Mouse (Mus musculus): ENCODE measurements at regions not wholly inside any gene's neighbourhood (a gene's known extent, or its start where the extent isn't known, plus 50 kb on each side); places are given as distances from the start of the nearest gene placed in this dataset.

DNA sequence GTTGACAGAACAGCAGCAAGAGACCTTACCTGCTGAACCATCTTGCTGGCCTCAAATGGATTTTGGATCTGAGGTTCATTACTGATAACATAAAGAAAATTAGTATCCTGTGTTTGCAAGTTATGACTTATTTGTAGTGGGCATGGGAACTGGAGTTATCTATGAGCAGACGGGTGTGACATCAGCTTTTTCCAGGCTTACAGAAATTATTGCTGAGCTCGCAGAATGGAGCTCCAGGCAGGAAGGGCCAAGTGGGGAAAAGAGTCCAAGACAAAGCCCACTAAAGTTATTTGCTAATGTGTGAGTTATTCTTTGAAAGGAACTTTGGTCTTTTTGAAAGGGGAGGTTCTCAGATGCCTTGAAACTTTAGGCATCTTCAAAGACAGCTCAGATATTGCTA, 126.4 kb upstream of the Fbxo11 start:
- WGBS = 91% methylated on average over 2 of the region's 2 CpGs

DNA sequence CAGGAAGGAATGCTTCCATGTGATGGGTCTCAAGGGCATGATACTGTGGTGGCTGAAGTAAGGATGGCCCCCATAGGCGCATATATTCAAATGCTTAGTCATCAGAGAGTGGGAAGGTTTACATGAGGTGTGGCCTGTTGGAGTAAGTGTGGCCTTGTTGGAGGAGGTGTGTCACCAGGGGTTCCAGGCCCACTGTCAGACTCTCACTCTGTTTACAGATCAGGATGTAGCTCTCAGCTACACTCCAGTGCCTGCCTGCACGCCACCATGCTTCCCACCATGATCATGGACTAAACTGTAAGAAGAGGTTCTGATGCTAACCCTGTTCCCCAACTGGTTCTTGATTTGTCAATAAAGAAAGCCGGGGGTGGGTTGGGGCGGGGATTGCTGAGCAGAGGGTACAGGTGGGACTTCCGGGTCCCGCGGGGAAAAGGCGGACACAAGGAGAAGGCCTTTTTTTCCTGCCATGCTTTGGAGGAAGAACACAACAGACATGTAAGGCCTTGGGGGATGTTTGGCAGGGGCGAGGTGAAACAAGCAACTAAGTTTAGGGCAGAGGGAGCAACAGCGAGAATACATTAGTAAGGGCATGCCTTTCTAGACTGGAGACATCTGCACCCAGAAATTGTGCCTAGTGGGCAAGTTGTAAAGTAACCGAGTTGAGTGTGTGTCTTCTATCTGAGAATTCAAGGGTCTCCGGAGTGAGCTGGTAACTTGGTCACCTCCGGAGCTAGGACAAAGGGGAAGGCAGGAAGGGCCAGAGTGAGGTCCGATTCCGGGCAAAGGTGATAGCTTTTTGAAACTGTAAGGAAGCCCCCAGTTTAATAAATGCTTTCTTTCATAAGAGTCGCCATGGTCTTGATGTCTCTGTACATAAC, 127.1 kb upstream of the Fbxo11 start:
- H3K9me3 ChIP-seq = no peaks in the 10 kb centered on the region
- WGBS = 94% methylated on average over 16 of the region's 16 CpGs
- ATAC-seq (ENCODE audit: low FRiP score) = no peak
- no peak overlapping the region for H3K27ac ChIP-seq
- no peak overlapping the region for H3K4me2 ChIP-seq
- no peaks in the 10 kb centered on the region for H3K27me3 ChIP-seq
- no peak overlapping the region for H3K9ac ChIP-seq
- no peaks in the 10 kb centered on the region for H3K36me3 ChIP-seq (replicated peaks)
- H3K4me1 ChIP-seq = no peaks in the 10 kb centered on the region
- H3K4me3 ChIP-seq (replicated peaks) = no peak overlapping the region

More for the DNA sequence above, 126.4 kb upstream of the Fbxo11 start:
- no peak overlapping the region for H3K4me3 ChIP-seq (replicated peaks)
- no peak for ATAC-seq (ENCODE audit: low FRiP score)
- H3K9me3 ChIP-seq = no peaks in the 10 kb centered on the region
- H3K36me3 ChIP-seq (replicated peaks) = no peaks in the 10 kb centered on the region
- H3K9ac ChIP-seq = no peak overlapping the region
- H3K4me2 ChIP-seq = no peak overlapping the region
- H3K27ac ChIP-seq = no peak overlapping the region
- H3K4me1 ChIP-seq = no peaks in the 10 kb centered on the region
- no peaks in the 10 kb centered on the region for H3K27me3 ChIP-seq

DNA sequence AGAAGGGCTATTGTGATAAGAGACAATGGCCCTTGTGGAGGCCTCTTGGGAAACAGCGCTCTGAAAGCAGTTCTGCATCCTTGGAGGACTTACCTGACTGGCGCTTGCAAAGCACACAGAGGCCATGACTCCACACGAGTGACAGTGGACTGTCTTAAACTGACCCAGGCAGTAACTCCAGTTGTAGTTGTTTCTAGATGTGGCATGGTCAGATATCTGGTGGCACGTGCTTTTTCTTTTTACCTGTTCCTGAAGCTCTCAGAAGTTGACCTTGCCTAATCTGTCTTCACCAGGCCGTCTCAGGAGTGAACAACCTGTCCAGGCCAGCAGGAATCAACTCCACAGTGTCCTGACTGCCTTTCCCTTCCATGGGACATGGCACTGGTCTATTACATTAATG, 129.6 kb upstream of the Fbxo11 start:
- no peak overlapping the region for H3K27ac ChIP-seq
- H3K9ac ChIP-seq = no peak overlapping the region
- no peak overlapping the region for H3K4me3 ChIP-seq (replicated peaks)
- no peaks in the 10 kb centered on the region for H3K27me3 ChIP-seq
- H3K4me1 ChIP-seq = no peaks in the 10 kb centered on the region
- ATAC-seq (ENCODE audit: low FRiP score) = no peak
- H3K4me2 ChIP-seq = no peak overlapping the region
- no peaks in the 10 kb centered on the region for H3K9me3 ChIP-seq
- H3K36me3 ChIP-seq (replicated peaks) = no peaks in the 10 kb centered on the region
- 85% methylated on average over 5 of the region's 5 CpGs for WGBS

DNA sequence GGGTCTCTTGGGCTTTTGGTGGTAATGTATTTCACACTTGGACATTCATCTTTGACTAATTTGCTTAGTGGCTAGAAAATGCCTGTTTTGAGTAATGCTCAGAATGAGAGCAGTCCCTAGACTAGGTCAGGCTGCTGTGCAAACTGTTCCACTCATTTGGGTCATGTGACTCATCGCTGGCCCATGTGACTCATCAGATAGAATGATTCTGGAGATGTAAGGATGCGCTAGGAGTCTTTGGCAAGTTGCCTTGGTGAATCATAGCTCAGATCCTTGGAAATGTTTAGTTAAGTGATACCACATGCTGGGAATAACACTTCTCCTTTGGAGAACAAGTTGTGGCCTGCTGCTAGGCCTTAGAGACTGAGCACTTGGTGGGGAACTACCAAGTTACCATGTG, 130.2 kb upstream of the Fbxo11 start:
- Histone ChIP-seq H3K4me2 (no peak overlapping the region), H3K4me1 (no peaks in the 10 kb centered on the region), H3K9ac (no peak overlapping the region), H3K36me3 (replicated peaks) (no peaks in the 10 kb centered on the region), H3K27me3 (no peaks in the 10 kb centered on the region), H3K27ac (no peak overlapping the region), H3K9me3 (no peaks in the 10 kb centered on the region), H3K4me3 (replicated peaks) (no peak overlapping the region)
- 88% methylated on average over 2 of the region's 2 CpGs for WGBS
- no peak for ATAC-seq (ENCODE audit: low FRiP score)

DNA sequence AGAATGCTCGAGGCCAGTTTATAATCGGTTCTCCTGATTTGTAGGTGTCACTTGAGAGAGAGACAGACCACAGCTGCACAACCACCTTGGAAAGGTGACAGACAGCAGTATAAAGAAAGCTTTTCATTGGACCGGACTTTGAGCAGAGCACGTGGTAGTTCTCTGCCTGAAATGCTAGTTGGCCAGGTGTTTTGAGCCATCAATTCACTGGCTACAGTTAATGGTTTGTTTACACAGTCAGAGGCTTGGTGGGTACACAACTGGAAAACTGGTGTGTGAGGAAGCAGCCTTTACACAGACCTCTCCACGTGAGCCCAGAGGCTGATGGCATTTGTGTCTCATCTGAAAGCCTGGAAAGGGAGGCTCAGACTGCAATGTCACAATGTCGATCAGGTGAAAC, 130.8 kb upstream of the Fbxo11 start:
- Histone ChIP-seq H3K9ac (no peak overlapping the region), H3K4me3 (replicated peaks) (no peak overlapping the region), H3K9me3 (no peaks in the 10 kb centered on the region), H3K4me1 (no peaks in the 10 kb centered on the region), H3K4me2 (no peak overlapping the region), H3K36me3 (replicated peaks) (no peaks in the 10 kb centered on the region), H3K27me3 (no peaks in the 10 kb centered on the region), H3K27ac (no peak overlapping the region)
- 85% methylated on average over 6 of the region's 6 CpGs for WGBS
- ATAC-seq (ENCODE audit: low FRiP score) = no peak

DNA sequence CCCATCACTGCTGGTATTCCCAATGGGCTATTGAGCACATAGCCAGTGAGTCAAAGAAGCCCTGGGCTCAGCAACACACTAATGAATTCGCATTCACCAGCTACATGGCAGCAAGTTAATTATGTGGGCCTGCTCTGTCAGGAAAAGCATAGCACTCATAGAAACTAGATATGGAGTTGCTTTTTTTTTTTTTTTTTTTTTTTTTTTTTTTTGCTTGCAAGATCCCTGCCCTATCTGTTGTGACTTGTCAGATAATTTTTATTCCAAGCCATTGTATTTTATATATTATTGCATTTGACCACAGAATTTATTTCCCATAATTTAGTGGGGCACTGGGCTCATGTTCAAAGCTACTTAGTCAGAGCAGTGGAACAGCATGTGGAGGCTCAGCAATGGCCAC, 131.2 kb upstream of the Fbxo11 start:
- H3K36me3 ChIP-seq (replicated peaks) = no peaks in the 10 kb centered on the region
- no peaks in the 10 kb centered on the region for H3K4me1 ChIP-seq
- no peaks in the 10 kb centered on the region for H3K27me3 ChIP-seq
- no peaks in the 10 kb centered on the region for H3K9me3 ChIP-seq
- H3K9ac ChIP-seq = no peak overlapping the region
- ATAC-seq (ENCODE audit: low FRiP score) = no peak
- no peak overlapping the region for H3K27ac ChIP-seq
- H3K4me2 ChIP-seq = no peak overlapping the region
- 80% methylated on average over 1 of the region's 1 CpGs for WGBS
- no peak overlapping the region for H3K4me3 ChIP-seq (replicated peaks)

DNA sequence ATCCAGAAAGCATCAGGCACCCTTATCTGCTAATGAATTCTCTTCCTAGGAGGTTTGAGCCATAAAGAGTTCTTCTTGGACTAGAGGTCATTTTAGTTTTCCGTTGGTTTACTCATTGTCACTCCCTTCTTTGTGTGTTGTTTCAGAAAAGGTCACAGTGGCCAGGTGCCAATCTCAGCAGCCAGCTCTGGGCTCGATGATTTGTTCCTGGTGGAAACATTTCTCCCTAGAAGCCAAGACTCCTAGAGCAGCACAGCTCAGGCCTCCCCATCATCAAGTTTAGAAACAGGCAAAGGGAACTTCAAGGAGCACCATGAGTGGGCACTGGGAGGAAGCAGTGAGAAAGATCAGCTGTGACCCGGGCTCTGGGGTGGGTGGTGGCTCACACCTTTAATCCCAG, 132.3 kb upstream of the Fbxo11 start:
- WGBS = 65% methylated on average over 3 of the region's 3 CpGs
- no peaks in the 10 kb centered on the region for H3K4me1 ChIP-seq
- H3K36me3 ChIP-seq (replicated peaks) = no peaks in the 10 kb centered on the region
- H3K27me3 ChIP-seq = no peaks in the 10 kb centered on the region
- ATAC-seq (ENCODE audit: low FRiP score) = no peak
- no peak overlapping the region for H3K4me3 ChIP-seq (replicated peaks)
- no peak overlapping the region for H3K27ac ChIP-seq
- H3K9me3 ChIP-seq = no peaks in the 10 kb centered on the region
- H3K4me2 ChIP-seq = no peak overlapping the region
- no peak overlapping the region for H3K9ac ChIP-seq

DNA sequence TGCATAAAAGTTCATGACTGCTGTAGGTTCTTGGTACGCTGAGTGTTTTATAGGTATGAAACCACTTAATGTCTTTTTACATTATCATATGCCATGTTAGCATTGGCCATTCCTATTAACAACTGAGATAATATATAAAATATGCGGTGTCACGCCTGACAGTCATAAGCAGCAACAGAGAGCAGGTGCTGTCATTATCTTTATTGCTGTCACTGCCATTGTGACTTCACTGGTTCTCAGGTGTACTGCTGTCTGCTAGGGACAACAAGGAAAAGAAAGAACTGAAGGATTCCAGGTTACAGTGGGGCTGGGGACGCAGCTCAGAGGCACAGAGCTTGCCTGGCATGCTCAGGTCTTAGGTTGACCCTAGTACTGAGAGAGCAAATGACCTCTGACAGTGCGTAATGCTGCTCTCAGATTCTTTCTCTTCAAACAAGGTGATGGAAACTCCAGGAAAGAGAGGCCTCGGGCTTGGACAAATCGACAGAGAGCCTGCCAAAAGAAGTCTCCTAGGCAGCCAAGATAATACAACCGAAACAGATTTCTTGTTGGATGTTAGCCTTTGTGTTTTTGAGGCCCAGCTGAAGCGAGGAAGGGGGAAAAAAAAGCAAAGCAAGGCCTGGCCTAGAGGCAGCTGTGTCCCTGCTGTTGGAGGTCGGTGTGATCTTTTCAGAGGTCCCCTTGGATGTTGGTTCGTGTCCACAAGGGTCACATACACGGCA, 136.3 kb upstream of the Fbxo11 start:
- no peaks in the 10 kb centered on the region for H3K4me1 ChIP-seq
- no peak overlapping the region for H3K4me3 ChIP-seq (replicated peaks)
- ATAC-seq (ENCODE audit: low FRiP score) = no peak
- no peaks in the 10 kb centered on the region for H3K27me3 ChIP-seq
- no peaks in the 10 kb centered on the region for H3K9me3 ChIP-seq
- H3K9ac ChIP-seq = no peak overlapping the region
- no peak overlapping the region for H3K27ac ChIP-seq
- 82% methylated on average over 12 of the region's 12 CpGs for WGBS
- H3K4me2 ChIP-seq = no peak overlapping the region
- no peaks in the 10 kb centered on the region for H3K36me3 ChIP-seq (replicated peaks)

DNA sequence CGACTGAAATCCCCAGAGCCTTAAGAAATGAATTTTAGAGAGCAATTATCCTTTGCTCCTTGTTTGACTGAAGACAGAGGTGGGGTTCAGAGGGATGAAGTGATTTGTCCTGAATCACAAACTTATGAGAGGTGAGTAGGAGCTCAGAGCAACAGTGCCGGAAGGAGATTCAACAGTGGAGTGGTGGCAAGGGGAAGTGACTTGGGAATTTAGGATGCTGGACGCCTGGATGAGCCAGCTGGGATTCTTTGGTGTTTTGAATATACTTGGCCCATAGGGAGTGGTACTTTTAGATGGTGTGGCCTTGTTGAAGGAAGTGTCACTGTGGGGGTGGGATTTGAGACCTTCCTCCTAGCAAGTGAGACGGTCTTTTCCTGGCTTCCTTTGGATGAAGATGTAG, 137.1 kb upstream of the Fbxo11 start:
- Histone ChIP-seq H3K27ac (no peak overlapping the region), H3K9me3 (no peaks in the 10 kb centered on the region), H3K4me2 (no peak overlapping the region), H3K9ac (no peak overlapping the region), H3K4me3 (replicated peaks) (no peak overlapping the region), H3K4me1 (no peaks in the 10 kb centered on the region), H3K36me3 (replicated peaks) (no peaks in the 10 kb centered on the region), H3K27me3 (no peaks in the 10 kb centered on the region)
- ATAC-seq (ENCODE audit: low FRiP score) = no peak
- 92% methylated on average over 4 of the region's 4 CpGs for WGBS

DNA sequence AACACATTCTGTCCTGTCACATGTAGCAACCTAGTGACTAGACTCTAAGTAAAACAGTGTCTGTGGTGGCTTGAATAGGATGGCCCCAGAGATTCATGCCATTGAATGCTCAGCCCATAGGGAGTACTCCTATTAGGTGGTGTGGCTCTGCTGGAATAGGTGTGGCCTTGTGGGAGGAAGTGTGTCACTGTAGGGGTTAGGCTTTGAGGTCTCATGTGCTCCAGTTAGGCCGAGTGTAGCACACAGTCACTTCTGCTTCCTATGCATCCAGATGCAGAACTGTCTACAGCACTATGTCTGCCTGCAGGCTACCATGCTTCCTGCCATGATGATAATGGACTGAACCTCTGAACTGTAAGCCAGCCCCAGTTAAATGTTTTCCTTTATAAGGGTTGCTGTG, 144.5 kb upstream of the Fbxo11 start:
- Histone ChIP-seq H3K27me3 (no peaks in the 10 kb centered on the region), H3K9me3 (no peaks in the 10 kb centered on the region), H3K36me3 (replicated peaks) (no peaks in the 10 kb centered on the region), H3K4me2 (no peak overlapping the region), H3K9ac (no peak overlapping the region), H3K4me3 (replicated peaks) (no peak overlapping the region), H3K27ac (no peak overlapping the region), H3K4me1 (no peaks in the 10 kb centered on the region)
- no peak for ATAC-seq (ENCODE audit: low FRiP score)
- WGBS = 88% methylated on average over 1 of the region's 1 CpGs

DNA sequence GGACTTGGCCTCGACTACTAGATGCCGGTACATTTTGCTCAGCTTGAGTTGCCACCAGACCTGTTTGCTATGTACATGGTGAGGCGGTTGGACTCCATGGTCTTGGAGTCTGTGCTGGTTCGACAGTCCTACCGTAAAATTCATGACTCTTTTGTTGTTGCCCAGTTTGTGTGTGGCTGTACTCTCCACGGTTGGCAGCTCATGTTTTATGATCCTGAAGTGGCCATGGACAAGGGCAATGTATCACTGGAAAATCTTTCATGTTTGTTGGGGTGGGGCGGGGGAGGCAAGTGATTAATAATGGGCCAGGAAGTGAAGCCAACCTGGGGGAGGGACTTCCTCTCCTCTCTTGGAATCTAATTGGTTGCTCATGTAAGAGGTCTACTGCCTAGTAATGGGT, 147.0 kb upstream of the Fbxo11 start:
- no peak for ATAC-seq (ENCODE audit: low FRiP score)
- 88% methylated on average over 7 of the region's 7 CpGs for WGBS

DNA sequence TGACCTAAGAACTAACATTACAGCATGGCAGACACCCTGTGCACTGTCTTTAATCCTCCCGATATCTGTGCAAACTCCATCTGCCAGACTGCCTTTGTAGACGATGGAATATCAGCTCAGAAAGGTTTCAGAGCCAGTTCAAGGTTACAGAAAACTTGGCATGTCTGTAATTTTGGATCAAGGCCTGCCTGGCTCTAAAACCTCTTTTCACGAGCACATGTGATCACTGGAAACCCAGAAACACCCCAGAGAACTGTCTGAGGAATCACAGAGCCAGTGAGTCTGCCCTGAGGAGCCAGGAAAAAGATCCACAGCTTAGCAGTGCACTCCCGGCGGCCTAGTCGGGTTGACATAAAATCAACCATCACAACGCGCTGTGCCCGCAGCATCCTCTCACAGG, 149.7 kb upstream of the Fbxo11 start:
- ATAC-seq (ENCODE audit: low FRiP score) = no peak
- H3K36me3 ChIP-seq (replicated peaks) = no peaks in the 10 kb centered on the region
- H3K4me2 ChIP-seq = no peak overlapping the region
- no peak overlapping the region for H3K4me3 ChIP-seq (replicated peaks)
- no peaks in the 10 kb centered on the region for H3K9me3 ChIP-seq
- 91% methylated on average over 9 of the region's 9 CpGs for WGBS
- H3K4me1 ChIP-seq = no peaks in the 10 kb centered on the region
- H3K9ac ChIP-seq = no peak overlapping the region
- H3K27me3 ChIP-seq = no peaks in the 10 kb centered on the region
- no peak overlapping the region for H3K27ac ChIP-seq

More for the DNA sequence above, 147.0 kb upstream of the Fbxo11 start:
- H3K9me3 ChIP-seq = no peaks in the 10 kb centered on the region
- no peak overlapping the region for H3K4me3 ChIP-seq (replicated peaks)
- no peak overlapping the region for H3K27ac ChIP-seq
- no peak overlapping the region for H3K4me2 ChIP-seq
- no peaks in the 10 kb centered on the region for H3K27me3 ChIP-seq
- no peaks in the 10 kb centered on the region for H3K36me3 ChIP-seq (replicated peaks)
- H3K4me1 ChIP-seq = no peaks in the 10 kb centered on the region
- no peak overlapping the region for H3K9ac ChIP-seq

Data from forebrain, embryonic 12.5 days (tissue).